Mouse (Mus musculus): Measurements from ENCODE around the gene Colec11.

Gene Colec11

DNA sequence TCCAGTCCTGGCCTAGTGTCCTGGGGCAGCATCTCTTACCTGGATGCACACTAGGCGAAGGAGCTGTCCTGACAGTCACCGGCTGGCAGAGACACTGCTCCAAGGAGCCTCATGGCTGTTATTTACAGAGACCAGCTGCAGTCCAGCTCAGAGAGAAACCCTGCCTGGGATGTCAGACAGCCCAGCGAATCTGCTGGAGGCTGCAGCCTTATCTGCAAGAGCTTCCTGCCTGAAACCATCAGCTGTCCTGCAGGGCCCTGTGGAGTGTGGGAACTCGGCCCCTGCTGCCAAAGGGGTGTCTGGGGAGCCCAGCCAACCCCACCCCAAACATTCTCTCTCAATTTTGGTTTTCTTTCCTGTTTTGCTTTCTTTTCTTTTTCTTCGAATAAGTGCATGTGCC is at the start of gene Colec11:
Colec11 (minus strand) TSS at position 183 of the 400 bp plus-strand sequence.
- DNase-seq (ENCODE audit: low read depth, low spot score), result no peak

DNA sequence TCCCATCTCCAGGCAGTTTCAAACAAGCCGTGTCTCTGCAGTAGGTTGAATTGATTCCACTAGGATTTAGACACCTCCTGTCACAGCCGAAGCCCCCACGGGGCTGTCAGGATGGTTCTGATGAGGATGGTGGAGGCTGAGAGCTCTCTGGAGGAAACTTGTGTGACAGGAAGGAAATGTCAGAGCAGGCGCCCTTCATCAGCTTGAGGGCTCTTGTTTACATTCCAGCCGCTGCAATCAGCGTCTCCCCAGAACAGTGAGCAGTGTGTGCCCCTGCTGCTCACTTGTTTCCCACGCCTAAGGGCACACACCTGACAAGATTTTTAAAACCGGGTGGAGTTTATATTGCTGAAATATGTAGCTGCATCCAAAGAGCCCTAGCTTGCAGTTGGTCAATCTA is 44.1 kb upstream of the Colec11 start:
- no peak for DNase-seq (ENCODE audit: low read depth, low spot score)

DNA sequence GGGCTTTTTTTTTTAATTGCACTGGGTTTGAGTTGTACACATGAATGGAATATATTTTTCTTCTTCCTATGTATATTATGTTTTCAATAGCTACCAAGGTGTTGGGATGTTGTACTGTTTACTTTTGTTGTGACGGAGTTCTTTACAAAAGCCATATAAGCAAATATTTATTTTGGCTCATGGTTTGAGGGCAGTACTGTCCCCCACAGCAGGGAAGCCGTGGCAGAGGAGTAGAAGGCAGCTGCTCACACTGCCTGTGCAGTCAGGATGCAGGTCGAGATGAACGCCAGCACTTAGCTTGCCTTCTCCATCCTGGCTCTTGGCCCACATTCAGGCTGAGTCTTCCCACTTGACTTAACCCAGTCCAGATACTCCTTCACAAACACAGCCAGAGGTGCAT is 43.6 kb upstream of the Colec11 start:
- DNase-seq (ENCODE audit: low read depth, low spot score), result no peak

DNA sequence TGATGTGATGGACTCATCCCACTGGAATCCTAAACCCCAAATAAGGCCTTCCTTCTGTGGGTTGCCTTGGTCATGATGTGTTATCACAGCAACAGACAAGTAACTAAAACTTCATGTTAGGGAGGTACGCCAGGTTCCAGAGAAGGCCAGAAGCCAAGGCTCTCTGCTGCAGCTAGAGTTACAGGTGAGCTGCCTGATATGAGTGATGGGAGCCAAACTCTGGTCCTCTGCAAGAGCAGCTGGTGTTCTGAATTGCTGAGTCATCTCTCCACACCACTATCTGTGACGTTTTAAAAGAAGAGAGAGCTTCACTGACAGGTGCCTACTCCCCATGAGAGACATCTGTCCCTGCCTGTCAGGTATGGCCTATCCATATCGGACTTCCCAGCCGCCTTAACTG is 39.5 kb upstream of the Colec11 start:
- DNase-seq (ENCODE audit: low read depth, low spot score), result no peak

DNA sequence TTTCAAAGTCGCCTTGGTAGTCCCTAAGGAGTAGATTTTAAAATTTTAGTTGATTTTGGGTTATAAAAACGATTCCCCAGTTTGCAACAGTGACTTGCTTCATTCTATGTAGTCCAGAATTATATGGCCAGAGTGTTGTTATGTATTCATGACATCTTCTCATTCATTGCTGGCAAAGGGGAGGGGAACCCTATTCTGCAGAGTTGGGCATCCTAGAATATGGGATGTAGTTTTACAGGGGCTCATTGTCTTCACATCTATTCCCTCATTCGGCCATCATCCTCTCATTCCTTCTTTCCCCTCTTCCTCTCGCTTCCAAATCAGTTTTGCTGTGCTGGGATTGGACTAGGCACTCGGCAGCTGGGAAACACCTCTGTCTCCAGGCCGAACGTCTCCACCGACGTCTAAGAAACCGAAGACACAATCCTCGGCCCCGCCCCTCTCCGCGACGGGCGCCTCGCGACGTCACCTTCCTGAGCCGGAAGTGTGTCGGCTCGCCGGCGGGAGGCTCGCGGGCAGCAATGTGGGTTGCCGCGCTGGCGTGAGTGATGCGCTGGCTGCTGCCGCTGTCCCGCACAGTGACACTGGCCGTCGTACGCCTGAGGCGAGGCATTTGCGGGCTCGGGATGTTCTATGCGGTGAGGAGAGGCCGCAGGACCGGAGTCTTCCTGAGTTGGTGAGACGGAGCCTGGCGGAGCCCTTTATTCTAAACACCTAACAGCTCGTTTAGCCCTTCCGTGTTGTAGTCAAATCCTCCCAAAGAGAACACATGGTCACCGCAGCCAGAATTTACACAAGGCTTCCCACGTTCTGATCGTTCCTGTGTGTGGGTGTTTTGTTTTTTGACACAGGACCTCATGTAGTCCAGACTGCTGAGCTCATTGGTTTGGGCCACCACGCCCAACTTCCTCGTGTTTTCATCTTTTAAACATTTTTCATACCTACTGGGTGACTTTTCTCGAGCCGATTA is 26.2 kb upstream of the Colec11 start, which contains the start of gene Rnaseh1:
Rnaseh1 (plus strand) TSS at position 462 of the 970 bp plus-strand sequence.
- DNase-seq (ENCODE audit: low read depth, low spot score), result peak; percentile 81

DNA sequence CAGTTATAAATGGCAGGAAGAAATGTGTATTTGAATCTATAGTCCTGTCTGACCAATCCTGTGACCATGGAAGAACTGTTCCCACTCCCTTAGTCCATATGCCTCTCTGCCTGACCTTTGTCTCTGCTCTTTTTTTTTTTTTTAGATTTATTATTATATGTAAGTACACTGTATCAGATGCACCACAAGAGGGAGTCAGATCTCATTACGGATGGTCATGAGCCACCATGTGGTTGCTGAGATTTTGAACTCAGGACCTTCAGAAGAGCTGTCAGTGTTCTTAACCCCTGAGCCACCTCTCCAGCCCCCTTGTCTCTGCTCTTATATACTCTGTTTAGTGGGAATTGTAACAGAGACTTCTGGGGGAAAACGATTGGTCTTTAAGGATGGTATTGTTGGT is 15.6 kb upstream of the Colec11 start:
- DNase-seq (ENCODE audit: low read depth, low spot score), result no peak

DNA sequence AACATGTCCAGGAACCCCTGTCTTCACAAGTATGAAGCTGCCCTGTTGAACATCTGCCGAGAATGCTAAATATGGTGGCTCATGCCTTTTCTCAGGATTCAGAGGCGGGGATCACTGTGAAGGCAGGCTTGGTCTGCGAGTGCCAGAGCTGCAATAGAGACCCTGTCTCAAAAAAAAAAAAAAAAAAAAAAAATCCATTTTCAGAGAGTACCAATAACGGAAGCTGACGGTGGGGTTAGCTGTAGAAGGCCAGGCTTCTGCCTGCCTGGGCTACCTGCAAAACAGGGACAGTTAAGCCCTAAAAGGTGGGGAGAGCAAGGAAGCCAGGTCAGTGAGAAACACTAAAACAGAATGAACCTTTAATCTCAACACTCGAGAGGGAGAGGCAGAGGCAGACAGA is 13.4 kb upstream of the Colec11 start:
- DNase-seq (ENCODE audit: low read depth, low spot score), result no peak

DNA sequence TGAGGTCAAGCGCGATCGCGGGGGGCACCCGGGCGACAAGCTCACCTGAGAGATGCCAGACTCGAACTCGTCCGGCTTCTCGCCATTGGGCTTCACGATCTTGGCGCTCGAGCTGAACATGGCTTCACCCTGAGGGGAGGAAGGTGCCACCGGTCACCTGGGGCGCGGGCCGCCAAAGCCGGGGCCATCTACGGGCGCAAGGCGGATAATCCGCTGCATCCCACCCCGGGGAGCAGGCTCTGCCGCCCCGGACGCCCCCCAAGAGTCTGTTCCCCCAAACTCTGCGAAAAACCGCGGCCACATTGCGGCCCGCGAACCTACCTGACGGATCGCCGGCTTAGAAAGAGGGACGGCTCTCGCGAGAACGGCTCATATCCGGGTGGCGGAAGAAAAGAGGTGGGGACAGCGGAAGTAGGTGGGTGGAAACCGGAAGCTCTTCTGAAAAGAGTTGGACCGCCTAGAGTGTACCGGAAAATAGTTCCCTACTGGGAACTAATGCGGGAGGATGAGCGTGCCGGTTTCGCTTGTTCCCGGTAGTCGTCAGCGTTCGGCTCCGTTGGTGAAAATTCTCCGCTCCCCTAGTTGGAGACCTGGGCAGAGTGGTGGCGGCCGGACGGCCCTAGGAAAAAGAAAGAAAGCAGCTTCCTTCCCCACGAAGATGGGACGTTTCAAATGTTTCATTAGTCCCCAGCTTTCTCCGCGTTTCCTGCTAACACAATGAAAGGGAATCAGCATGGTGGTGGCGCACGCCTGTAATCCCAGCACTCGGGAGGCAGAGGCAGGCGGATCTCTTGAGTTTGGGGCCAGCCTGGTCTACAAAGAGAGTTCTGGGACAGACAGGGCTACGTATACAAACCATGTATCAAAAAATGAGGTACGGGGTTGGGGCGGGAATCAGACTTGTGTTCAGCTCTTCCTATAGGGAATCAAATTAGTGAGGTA is 12.6 kb upstream of the Colec11 start, which contains the start of gene Rps7:
Rps7 (minus strand) TSS at position 419 of the 942 bp plus-strand sequence.
- DNase-seq (ENCODE audit: low read depth, low spot score), result peak; percentile 95

DNA sequence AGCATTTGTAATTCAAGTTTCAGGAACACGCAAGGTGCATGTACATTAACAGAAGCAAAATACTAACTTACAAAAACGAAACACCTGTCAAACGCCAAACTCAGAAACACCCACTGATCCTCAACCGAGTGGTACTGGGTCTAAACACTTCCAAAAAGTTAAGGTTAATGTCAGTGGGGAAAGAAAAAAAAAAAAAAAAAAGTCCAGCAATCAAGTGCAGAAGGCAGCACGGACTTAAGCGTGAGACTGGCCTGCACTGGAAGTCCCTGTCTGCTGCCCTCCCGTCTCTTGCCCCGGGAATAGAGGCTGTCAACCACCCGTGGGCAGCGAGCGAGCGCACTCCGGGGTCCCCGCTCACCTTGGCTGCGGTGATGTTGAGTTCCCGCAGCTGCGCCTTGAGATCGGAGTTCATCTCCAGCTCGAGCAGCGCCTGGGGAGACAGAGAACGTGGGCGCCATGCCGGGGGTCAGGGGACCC is 11.9 kb upstream of the Colec11 start:
- DNase-seq (ENCODE audit: low read depth, low spot score), result no peak

DNA sequence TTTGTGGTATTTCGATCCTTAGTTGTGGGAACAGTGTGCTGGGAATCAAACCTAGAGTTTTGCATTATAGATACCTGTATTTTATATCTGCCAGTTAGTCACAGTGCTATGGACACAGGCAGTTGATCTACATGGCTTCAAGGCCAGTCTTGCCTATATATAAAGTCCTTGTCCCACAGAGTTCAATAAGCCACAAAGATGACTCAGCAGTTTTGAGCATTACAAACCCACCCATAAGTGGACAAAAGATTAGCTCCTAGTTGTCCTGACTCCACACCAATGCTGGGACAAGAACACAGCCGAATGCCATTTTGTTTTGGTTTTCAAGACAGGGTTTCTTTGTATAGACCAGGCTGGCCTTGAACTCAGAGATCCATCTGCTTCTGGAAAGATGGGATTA is 5.3 kb upstream of the Colec11 start:
- no peak for DNase-seq (ENCODE audit: low read depth, low spot score)

DNA sequence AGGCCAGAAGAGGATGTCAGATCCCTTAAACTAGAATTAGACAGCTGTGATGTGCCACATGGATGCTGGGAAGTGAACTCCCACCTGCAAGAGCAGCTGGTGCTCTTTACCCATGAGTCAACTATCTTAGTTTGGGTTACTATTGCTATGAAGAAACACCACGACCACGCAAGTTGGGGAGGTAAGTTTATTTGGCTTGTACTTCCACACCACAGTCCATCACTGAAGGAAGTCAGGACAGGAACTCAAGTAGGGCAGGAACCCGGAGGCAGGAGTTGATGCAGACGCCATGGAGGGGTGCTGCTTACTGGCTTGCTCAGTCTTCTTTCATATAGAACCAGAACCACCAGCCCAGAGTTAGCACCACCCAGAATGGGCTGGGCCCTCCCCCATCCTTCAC is 3.9 kb upstream of the Colec11 start:
- DNase-seq (ENCODE audit: low read depth, low spot score), result no peak

DNA sequence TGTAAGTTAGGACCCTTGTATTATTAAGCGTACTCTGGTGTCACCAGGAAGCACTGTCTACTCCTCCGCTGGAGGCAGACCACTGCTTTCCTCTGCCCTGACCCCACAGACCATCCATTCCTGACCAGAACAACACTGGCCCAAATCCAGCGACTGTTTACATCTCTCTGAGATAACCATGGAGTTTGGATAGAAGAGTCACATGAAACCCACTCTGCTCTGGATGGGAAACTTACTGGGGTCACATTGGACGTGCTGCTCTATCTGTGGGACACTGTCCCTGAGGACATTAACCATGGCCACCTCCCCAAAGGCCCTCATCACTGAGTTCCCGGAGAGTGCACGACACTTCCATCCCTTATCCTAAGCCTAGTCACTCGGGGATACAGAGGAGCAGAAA is 2.2 kb upstream of the Colec11 start:
- DNase-seq (ENCODE audit: low read depth, low spot score), result no peak

DNA sequence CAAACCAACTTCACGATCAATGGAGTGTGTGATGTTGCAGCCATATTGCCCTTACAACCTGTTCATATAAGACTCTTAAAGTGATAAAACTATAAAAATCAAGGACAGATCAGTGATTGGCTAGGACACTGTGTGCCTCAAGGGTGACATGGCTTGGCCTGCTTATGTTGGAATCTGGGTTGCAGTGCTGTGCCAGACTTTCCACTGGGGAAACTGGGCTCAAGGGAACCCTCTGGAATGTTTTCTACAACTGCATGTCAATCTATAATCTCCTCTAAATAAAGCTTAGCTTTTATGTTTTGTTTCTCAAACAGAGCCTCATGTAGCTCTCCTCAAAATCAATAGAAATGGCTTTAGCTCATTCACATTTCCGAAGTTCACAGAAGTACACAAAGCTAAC is 1.1 kb upstream of the Colec11 start:
- no peak for DNase-seq (ENCODE audit: low read depth, low spot score)

DNA sequence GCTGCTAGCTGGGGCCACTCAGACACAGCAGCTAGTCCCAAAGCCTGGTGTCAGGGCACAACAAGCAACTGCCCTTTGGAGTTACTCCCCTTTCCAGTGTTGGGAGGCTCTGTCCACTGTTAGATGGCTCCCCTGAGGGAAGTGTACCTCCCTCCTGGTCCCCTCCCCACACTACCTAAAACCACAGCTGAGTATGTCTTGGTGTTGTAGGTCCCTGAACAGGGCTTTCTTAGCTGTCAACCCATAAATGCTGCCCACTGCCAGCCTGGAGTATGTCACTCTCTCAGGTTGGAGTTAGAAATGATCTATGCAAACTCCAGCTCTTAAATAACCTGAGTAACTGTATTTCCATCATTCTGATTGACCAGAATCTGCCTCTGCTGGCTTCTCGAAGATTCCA is 536 bp downstream of the Colec11 start:
- DNase-seq (ENCODE audit: low read depth, low spot score), result no peak

DNA sequence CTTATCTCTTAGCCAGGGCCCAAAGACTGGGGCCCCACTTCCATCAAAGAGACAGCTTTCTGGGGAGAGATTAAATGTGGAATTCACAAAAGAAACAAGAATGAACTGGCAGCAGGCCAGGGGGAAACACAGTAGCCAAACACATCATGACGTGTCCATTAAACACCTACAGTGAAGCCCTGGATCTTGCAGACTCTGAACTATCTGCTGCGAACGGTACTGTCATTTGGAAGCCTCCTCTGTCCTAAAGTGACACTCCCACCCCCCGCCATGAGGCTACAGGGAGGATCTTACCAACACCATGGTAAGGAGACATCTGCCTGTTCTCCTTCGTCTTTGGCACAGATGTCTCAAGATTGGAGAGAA is 1.0 kb downstream of the Colec11 start:
- no peak for DNase-seq (ENCODE audit: low read depth, low spot score)

DNA sequence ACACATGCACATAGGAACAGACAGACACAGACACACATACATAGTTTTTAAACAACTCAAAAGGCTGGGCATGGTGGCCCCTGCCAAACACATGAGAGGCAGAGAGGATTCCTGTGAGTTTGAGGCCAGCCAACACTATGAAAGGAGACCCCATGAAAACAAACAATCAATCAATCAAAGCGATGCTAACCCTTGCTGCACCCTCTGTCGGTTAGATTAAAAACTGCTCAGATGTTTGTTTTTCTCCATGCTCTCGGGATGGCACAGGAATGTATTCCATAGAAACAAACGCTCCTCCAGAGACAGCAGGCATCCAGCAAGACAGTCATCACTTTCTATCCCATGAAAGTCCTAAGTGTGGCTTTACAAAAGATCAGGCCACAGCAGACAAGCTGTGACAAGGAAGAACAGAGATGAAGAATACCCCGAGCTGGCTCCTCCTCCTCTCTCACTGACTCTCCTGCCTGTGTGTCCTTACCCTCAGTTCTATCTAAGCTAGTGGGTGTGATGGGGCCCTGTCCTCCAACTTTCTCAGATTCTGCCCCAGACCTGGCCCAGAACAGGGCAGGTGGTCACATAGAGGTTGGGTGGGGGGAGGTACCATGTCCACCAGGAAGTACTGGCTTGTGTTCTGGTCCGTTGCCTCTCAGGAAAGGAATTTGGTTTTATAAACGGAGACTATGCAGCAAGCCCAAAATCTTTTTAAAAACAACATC is 1.6 kb downstream of the Colec11 start:
- no peak for DNase-seq (ENCODE audit: low read depth, low spot score)

DNA sequence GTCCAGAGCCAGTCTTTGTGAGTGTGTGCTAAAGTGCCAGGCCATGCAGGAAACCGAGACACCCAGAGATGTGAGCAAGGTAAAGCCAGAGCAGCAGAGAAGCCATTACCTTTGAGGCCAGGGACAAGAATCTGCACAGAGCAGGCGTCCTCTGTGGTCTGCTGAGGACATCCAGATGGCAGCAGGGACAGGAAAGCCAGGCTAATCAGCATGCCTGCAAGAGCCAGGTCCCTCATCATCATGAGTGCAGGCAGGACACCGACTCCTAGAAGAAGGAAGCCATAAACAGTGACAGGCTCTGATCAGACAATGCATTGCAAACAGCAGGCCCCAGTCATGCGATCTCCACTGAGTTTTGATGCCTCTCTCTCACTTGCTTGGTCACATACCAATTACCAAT is 5.9 kb downstream of the Colec11 start:
- DNase-seq (ENCODE audit: low read depth, low spot score), result no peak

DNA sequence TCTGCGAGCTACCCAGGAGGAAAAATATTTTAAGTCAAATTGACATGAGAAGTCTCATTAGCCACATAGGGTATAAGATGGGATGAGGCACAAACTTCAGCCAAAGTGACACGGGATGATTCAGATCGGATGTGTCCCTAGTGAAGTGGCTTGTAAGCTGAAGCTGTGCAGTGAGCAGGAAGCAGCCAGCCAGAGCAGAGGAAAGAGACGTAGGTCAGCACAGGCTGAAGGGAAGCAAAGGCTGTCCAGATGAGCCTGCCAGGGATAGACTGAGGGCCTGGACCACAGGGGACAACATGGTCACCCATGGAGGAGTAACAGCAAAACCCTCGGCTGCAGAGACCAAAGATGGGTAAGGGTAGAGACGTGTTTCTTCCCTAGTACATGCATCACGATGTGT is 8.8 kb downstream of the Colec11 start:
- no peak for DNase-seq (ENCODE audit: low read depth, low spot score)

DNA sequence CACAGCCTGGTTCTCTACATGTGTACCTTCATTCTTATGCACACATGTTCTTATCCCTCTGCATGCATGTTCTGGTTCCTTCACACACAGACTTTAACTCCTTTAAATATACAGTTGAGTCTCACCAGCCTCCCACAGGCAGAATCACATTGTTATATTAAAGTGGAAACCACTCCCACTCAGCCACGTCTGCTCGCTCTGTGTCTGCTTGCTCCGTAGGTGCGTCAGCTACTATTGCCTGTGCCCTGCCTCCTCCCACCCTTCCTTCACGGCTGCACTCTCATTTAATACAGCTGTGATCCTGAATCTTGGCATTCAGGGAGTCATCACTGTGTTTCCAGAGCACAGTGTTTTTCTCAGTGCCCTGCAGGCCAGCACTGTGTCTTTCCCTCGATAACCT is 10.8 kb downstream of the Colec11 start:
- no peak for DNase-seq (ENCODE audit: low read depth, low spot score)

DNA sequence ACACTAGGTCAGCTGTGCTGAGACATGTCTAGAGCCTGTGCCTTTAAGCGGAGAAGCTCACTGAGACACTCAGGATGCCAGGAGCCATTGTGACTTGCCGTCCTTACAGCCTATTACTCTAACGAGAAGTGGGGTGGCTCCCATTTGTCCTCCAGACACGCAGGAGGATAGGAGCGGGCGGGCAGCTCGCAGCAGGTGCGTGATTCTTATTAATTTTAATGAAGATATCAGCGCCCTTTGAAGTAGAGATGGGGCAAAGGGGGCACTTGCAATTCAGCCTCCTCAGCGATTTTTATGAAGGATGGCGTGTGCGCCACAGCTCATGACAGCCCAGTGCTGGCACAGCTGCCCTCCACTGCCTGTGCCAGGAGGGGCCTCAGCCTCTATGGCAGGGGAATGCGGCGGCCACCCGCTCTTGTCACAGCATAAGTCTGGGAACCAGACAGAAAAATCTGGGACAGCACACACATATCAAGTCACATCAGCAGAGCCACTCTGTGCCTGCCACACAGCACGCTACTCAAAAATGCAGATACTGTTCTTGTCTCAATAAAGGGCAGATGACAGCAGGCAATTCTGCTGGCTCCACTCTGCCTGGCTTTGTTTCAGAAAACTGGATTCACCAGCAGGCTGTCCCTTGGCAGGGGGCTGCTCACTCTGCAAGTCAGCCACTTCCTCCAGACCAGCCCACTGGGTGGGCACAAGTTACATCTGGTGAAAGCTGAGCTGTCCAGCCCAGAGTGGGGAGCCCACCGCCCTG is 15.5 kb downstream of the Colec11 start:
- DNase-seq (ENCODE audit: low read depth, low spot score), result no peak

DNA sequence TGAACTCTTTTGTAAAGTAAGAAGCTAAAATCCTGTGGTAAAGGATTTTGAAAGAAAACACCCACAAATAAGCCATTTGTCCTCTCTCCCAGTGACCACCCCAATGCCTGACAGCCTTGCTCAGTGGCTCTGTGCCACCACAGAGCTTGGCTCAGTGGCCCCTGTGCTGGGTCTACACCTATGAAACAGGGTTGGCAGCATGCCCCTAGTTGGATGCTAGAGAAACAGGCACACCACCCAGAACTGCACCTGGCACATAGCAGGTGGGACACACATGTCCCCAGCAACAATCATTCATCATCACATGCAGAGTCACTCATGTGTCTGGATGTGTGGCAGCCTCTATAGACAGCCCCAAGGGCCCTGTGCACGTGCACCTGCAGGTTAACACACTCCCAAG is 19.7 kb downstream of the Colec11 start:
- no peak for DNase-seq (ENCODE audit: low read depth, low spot score)

All from retina, postnatal 7 days (tissue).